Mouse (Mus musculus) B cell, adult 62 days (primary cell): Measurements from ENCODE around the gene Orc6. TPM values are rescaled to one million over a fixed set of nuclear protein-coding genes. Genes with fewer than 3 reads are reported as not detected.

Source experiments
- total RNA-seq: library from RNA; stranded (reverse); gene quantifications from 4 replicates; pipeline ENCODE4 v1.2.4, GENCODE M21; 2023

Gene Orc6
- 29.2 to 34.4 TPM (median 33.0 TPM) in 4 replicates for total RNA-seq

DNA sequence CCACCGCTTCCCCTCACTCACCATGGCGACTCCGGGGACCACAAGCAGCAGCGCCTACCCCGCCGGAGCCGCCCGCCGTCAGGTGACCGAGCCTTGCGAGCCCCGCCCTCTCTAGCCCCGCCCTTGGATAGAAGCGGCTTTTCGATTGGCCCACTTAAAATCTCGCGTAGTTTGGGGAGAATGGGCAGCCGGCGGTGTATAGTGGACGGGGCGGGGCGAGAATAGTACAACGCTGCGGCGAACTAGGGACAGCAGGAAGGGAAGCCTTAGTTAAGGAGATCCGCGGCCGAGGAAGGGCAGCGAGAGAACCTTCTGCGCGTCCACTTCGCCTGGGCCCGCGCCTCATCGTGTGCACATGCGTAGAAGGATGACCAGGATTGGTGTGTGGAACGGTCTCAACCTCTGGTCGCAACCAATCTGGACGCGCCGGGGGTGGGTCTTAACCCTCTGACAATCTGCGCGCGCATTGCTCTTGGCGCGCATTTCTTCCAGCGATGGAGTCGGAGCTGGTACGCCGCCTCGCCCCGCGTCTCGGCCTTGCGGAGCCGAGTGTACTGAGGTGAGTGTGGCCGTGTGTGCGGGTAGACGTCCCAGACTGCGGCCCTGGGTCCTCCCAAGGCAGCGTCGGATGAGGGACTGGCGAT, at the start of gene Orc6, which contains the start of gene Vps35:
Orc6 (plus strand) TSS at position 199 of the 644 bp plus-strand sequence.
Vps35 (minus strand) TSS at position 369 of the 644 bp plus-strand sequence.

Other genes with a start within 250 kb of the Orc6 start
- 12.9 to 16.5 TPM (median 14.4 TPM) in 4 replicates for gene Fbxw9, start 239.6 kb upstream of the Orc6 start, total RNA-seq
- gene Gm5741, start 231.7 kb upstream of the Orc6 start, total RNA-seq: not detected in 4 replicates
- 123 to 148 TPM (median 135 TPM) in 4 replicates for gene Dhps, start 227.9 kb upstream of the Orc6 start, total RNA-seq
- gene Wdr83os, start 218.9 kb upstream of the Orc6 start, total RNA-seq: 43.4 to 52.3 TPM (median 47.1 TPM) in 4 replicates
- gene Wdr83, start 218.3 kb upstream of the Orc6 start, total RNA-seq: 11.1 to 22.3 TPM (median 15.6 TPM) in 4 replicates
- gene Man2b1, start 216.4 kb upstream of the Orc6 start, total RNA-seq: 152 to 159 TPM (median 155 TPM) in 4 replicates
- gene Zfp791, start 176.5 kb upstream of the Orc6 start, total RNA-seq: not detected in 4 replicates
- not detected in 4 replicates for gene Cks1brt, start 147.7 kb upstream of the Orc6 start, total RNA-seq
- not detected in 4 replicates for gene Olfr371, start 73.6 kb upstream of the Orc6 start, total RNA-seq
- 73.7 to 74.9 TPM (median 74.4 TPM) in 4 replicates for gene Vps35, start 170 bp downstream of the Orc6 start, total RNA-seq
- not detected in 4 replicates for gene Mylk3, start 86.7 kb downstream of the Orc6 start, total RNA-seq
- gene 4921524J17Rik, start 133.2 kb downstream of the Orc6 start, total RNA-seq: 11.5 to 29.6 TPM (median 13.1 TPM) in 4 replicates
- 0.94 to 4.4 TPM (median 1.5 TPM) in 4 replicates for gene Gpt2, start 192.9 kb downstream of the Orc6 start, total RNA-seq